Mouse (Mus musculus): ENCODE results near the gene Gpr153.

- TF ChIP-seq CTCF (IDR thresholded peaks at IDR 0.05), result no peak
- TF ChIP-seq EP300 (IDR thresholded peaks at IDR 0.05), result no peak
These were observed 33.5 kb downstream of the Gpr153 start for GRCm38 (mm10) chr4:152307542-152307941.

Data from lung, postnatal 0 days (tissue).